Mouse (Mus musculus) heart, embryonic 14.5 days (tissue): Measurements from ENCODE around the gene Zbtb16. TPM values are rescaled to one million over a fixed set of nuclear protein-coding genes. Genes with fewer than 3 reads are reported as not detected.

ENCODE experiments used
- ATAC-seq: fragments of 200-750 bp; cut with Nextera tagmentation; 2 replicates; pipeline ENCODE4 v1.8.0; 2017; ENCODE audit warnings: low read depth, moderate TSS enrichment; ENCODE audit not compliant: insufficient number of reproducible peaks, insufficient read depth, low FRiP score
- H3K27ac ChIP-seq, 2 experiments: fragments of 200-500 bp in 1 of 2; fragments of 300-500 bp in 1 of 2; sonication (generic) in 1 of 2; replicated peaks in 1 of 2; 2 replicates each; pipeline ENCODE4 v1.5.1; 2012 to 2014; ENCODE audit warnings: low read depth in 2 of 2, low read length in 2 of 2, control low read depth in 1 of 2, mild to moderate bottlenecking in 1 of 2, mixed read lengths in 1 of 2; ENCODE audit not compliant: control insufficient read depth in 1 of 2, insufficient read depth in 1 of 2
- H3K27me3 ChIP-seq: fragments of 300-500 bp; sonication (generic); 2 replicates; pipeline ENCODE4 v1.6.1; 2014; ENCODE audit warnings: mild to moderate bottlenecking, low read length, control low read depth; ENCODE audit not compliant: control insufficient read depth, insufficient read depth
- H3K36me3 ChIP-seq: fragments of 300-500 bp; sonication (generic); 2 replicates; pipeline ENCODE4 v1.6.1; 2014; ENCODE audit warnings: mild to moderate bottlenecking, control low read depth, low read length, mixed read lengths; ENCODE audit not compliant: control insufficient read depth, insufficient read depth
- H3K4me1 ChIP-seq, 2 experiments: fragments of 200-500 bp in 1 of 2; fragments of 300-500 bp in 1 of 2; sonication (generic) in 1 of 2; 2 replicates each; pipeline ENCODE4 v1.6.1; 2012 to 2014; ENCODE audit warnings: low read length in 2 of 2, control low read depth in 1 of 2, mixed read lengths in 1 of 2; ENCODE audit not compliant: control insufficient read depth in 2 of 2, insufficient read depth in 2 of 2
- H3K4me2 ChIP-seq: fragments of 300-500 bp; sonication (generic); 2 replicates; pipeline ENCODE4 v1.6.1; 2014; ENCODE audit warnings: mild to moderate bottlenecking, low read length
- H3K4me3 ChIP-seq, 2 experiments: fragments of 200-500 bp in 1 of 2; fragments of 300-500 bp in 1 of 2; sonication (generic) in 1 of 2; 2 replicates each; pipeline ENCODE4 v1.5.1; 2012 to 2014; ENCODE audit warnings: low read length in 2 of 2, mild to moderate bottlenecking in 2 of 2, control low read depth in 1 of 2, low read depth in 1 of 2, moderate library complexity in 1 of 2; ENCODE audit not compliant: control insufficient read depth in 1 of 2, insufficient read depth in 1 of 2
- H3K9ac ChIP-seq: fragments of 300-500 bp; sonication (generic); 2 replicates; pipeline ENCODE4 v1.6.1; 2014; ENCODE audit warnings: mild to moderate bottlenecking, low read length
- H3K9me3 ChIP-seq: fragments of 300-500 bp; sonication (generic); 2 replicates; pipeline ENCODE4 v1.6.1; 2016; ENCODE audit warnings: low read length, control low read depth; ENCODE audit not compliant: control insufficient read depth
- WGBS: fragments of 180-500 bp; shearing (Covaris S2); extraction: QIAGEN DNeasy Blood & Tissue Kit; methylation state at CpG from one replicate; pipeline ENCODE4 v1.1.7; 2014; 5-methylcytosine and 5-hydroxymethylcytosine counted together
- polyA plus RNA-seq: library from polyadenylated mRNA; unstranded; fragments of >200 nt; fragmentation: Nextera tagmentation; extraction: Ambion mirVana; gene quantifications from 2 replicates; pipeline ENCODE4 v1.2.1, GENCODE M21; 2014

Gene Zbtb16
- polyA plus RNA-seq, 1 experiment from 2014 or later = 2.1 TPM

GRCm38 (mm10) chr9:48857944-48858343 lies 21.9 kb upstream of the Zbtb16 start:
- Histone ChIP-seq H3K27me3 (peaks cover 7% of the 10 kb centered on the region), H3K36me3 (no peaks in the 10 kb centered on the region), H3K9me3 (no peaks in the 10 kb centered on the region), H3K4me3 (no peak overlapping the region), H3K27ac (no peak overlapping the region), H3K4me2 (no peak overlapping the region), H3K9ac (no peak overlapping the region), H3K4me1 (no peaks in the 10 kb centered on the region)
- WGBS = 73% methylated on average over 7 of the region's 7 CpGs
- no peak for ATAC-seq

DNA sequence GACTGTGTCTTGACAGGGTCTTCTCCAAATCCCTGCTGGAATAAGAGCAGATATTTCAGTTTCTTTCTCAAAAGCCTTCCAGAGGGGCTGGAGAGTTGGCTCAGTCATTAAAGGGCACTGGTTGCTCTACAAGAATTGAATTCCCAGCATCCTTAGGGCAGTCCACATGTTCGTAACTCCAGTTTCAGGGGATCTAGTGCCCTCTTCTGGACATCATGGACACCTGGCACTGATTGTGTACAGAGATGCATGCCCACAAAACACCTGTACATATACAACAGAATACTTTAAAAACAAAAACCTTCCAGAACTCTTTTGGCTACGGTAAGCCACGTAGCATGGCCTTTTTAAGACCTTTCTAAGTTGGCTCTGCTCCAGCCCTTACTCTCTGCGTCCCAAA lies 20.2 kb upstream of the Zbtb16 start:
- H3K36me3 ChIP-seq = no peaks in the 10 kb centered on the region
- 70% methylated on average over 4 of the region's 4 CpGs for WGBS
- no peak overlapping the region for H3K4me3 ChIP-seq
- H3K4me2 ChIP-seq = no peak overlapping the region
- no peak overlapping the region for H3K27ac ChIP-seq
- ATAC-seq = no peak
- no peak overlapping the region for H3K9ac ChIP-seq
- no peaks in the 10 kb centered on the region for H3K4me1 ChIP-seq
- H3K9me3 ChIP-seq = no peaks in the 10 kb centered on the region
- H3K27me3 ChIP-seq = no peaks in the 10 kb centered on the region

- Histone ChIP-seq H3K4me3 (no peak overlapping the region), H3K9ac (no peak overlapping the region), H3K27me3 (no peaks in the 10 kb centered on the region), H3K36me3 (no peaks in the 10 kb centered on the region), H3K4me2 (no peak overlapping the region), H3K27ac (no peak overlapping the region), H3K9me3 (no peaks in the 10 kb centered on the region), H3K4me1 (no peaks in the 10 kb centered on the region)
- WGBS = 57% methylated on average over 5 of the region's 5 CpGs
- no peak for ATAC-seq
These were observed 13.5 kb upstream of the Zbtb16 start for GRCm38 (mm10) chr9:48849531-48849930.

- H3K4me2 ChIP-seq = no peak overlapping the region
- H3K27ac ChIP-seq = no peak overlapping the region
- ATAC-seq = no peak
- peaks cover 18 to 31% of the 10 kb centered on the region in 2 experiments for H3K4me1 ChIP-seq
- H3K9me3 ChIP-seq = no peaks in the 10 kb centered on the region
- no peak overlapping the region for H3K9ac ChIP-seq
- peaks cover 36% of the 10 kb centered on the region for H3K27me3 ChIP-seq
- 98% methylated on average over 3 of the region's 3 CpGs for whole genome bisulfite sequencing
- no peak overlapping the region for H3K4me3 ChIP-seq
- H3K36me3 ChIP-seq = no peaks in the 10 kb centered on the region
These were observed 3.5 kb upstream of the Zbtb16 start for GRCm38 (mm10) chr9:48839568-48839967.

DNA sequence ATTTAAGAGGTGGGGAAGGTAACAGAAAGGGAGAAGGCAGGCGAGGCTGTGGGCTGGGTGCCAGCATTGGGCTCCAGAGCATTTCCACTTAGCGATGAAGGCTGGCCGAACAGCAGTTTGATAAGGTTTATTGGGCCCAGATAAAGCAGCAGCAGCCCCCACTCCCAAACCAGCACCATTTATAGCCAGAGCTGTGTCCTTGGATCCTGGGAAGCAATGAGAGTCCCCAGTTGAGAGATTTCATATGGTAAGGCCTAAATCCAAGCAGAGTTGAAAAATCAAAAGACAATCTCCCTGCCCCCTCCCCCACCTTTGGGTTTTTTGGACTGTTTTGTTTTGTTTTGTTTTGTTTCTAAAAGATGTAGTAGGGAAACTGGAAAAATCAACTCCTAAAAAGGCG lies 2.3 kb upstream of the Zbtb16 start:
- H3K4me1 ChIP-seq = peaks cover 18 to 34% of the 10 kb centered on the region in 2 experiments
- H3K9me3 ChIP-seq = no peaks in the 10 kb centered on the region
- no peak overlapping the region for H3K9ac ChIP-seq
- WGBS = 26% methylated on average over 4 of the region's 4 CpGs
- no peak for ATAC-seq
- H3K27ac ChIP-seq = no peak overlapping the region
- H3K27me3 ChIP-seq = peaks cover 48% of the 10 kb centered on the region
- H3K36me3 ChIP-seq = no peaks in the 10 kb centered on the region
- H3K4me3 ChIP-seq = no peak overlapping the region
- H3K4me2 ChIP-seq = peak overlapping the region; percentile 77

DNA sequence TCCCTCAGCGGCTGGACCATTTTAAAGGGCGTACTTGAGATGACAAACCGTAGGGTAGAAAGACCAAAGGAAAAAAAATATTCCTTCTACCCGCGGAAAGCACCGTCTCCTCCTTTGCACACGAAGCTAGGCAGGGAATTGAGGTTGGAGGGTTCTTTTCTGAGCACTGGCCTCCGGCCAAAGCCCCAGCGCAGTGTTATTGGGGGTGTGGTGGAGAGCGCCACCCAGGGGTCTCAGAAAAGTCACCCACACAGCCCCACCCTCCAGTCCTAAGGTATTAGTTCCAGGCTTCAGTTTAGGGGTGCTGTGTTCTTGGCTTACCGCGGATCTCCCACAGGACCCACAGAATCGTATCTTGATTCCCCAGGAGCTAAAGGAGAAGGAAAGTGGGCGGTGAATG lies 1.2 kb upstream of the Zbtb16 start:
- WGBS = 6% methylated on average over 14 of the region's 14 CpGs
- Histone ChIP-seq H3K4me2 (peak overlapping the region; percentile 77), H3K4me1 (peaks cover 18 to 34% of the 10 kb centered on the region in 2 experiments), H3K4me3 (peak overlapping the region in 1 of 2 experiments; percentile 48; a peak in 2 of 4 replicates), H3K27me3 (peaks cover 60% of the 10 kb centered on the region), H3K9me3 (no peaks in the 10 kb centered on the region), H3K27ac (no peak overlapping the region), H3K9ac (no peak overlapping the region; the same call in 1 of the 2 replicates), H3K36me3 (no peaks in the 10 kb centered on the region)
- ATAC-seq = no peak

- Histone ChIP-seq H3K9me3 (no peaks in the 10 kb centered on the region), H3K9ac (peak overlapping the region; percentile 69), H3K4me2 (peak overlapping the region; percentile 77), H3K27me3 (peaks cover 66% of the 10 kb centered on the region), H3K36me3 (no peaks in the 10 kb centered on the region), H3K4me1 (peaks cover 18 to 34% of the 10 kb centered on the region in 2 experiments), H3K27ac (no peak overlapping the region), H3K4me3 (peak overlapping the region; percentile 45 to 48)
- no peak for ATAC-seq
- WGBS = 1% methylated on average over 12 of the region's 12 CpGs
These were observed 526 bp upstream of the Zbtb16 start for GRCm38 (mm10) chr9:48836566-48836930.
